Mouse (Mus musculus): ENCODE data around the gene Cd101. TPM values are rescaled to one million over a fixed set of nuclear protein-coding genes. Genes with fewer than 3 reads are reported as not detected.

Gene Cd101
- polyA plus RNA-seq, 1 experiment = 0.10 TPM

GRCm38 (mm10) chr3:100994252-100994651 is 35.1 kb downstream of the Cd101 start:
- Histone ChIP-seq H3K4me3 (replicated peaks; ENCODE audit: insufficient read depth, low read depth, low read length) (no peak overlapping the region), H3K27ac (ENCODE audit: insufficient read depth, low read length) (no peak overlapping the region), H3K4me1 (ENCODE audit: control insufficient read depth, insufficient read depth, low read length) (no peaks in the 10 kb centered on the region), H3K27me3 (ENCODE audit: control insufficient read depth, insufficient read depth, low read length) (no peaks in the 10 kb centered on the region)
- 80% methylated on average over 4 of the region's 4 CpGs for WGBS
- DNase-seq = no peak
- TF ChIP-seq CTCF (IDR thresholded peaks at IDR 0.05; ENCODE audit: borderline replicate concordance, insufficient read depth, low read depth, low read length) (no peak), POLR2A (IDR thresholded peaks at IDR 0.05; ENCODE audit: borderline replicate concordance, insufficient read depth, low read length) (no peak)

- no peaks in the 10 kb centered on the region for H3K4me1 ChIP-seq (ENCODE audit: control insufficient read depth, insufficient read depth, low read length)
- TF ChIP-seq CTCF (IDR thresholded peaks at IDR 0.05; ENCODE audit: borderline replicate concordance, insufficient read depth, low read depth, low read length) (no peak), POLR2A (IDR thresholded peaks at IDR 0.05; ENCODE audit: borderline replicate concordance, insufficient read depth, low read length) (no peak)
- H3K27me3 ChIP-seq (ENCODE audit: control insufficient read depth, insufficient read depth, low read length) = no peaks in the 10 kb centered on the region
- H3K27ac ChIP-seq (ENCODE audit: insufficient read depth, low read length) = no peak overlapping the region
- no peak for DNase-seq
- H3K4me3 ChIP-seq (replicated peaks; ENCODE audit: insufficient read depth, low read depth, low read length) = no peak overlapping the region
- WGBS = 86% methylated on average over 15 of the region's 15 CpGs
Observed at GRCm38 (mm10) chr3:100993718-100994117, 35.6 kb downstream of the Cd101 start.

GRCm38 (mm10) chr3:100993158-100993557 is 36.2 kb downstream of the Cd101 start:
- DNase-seq = no peak
- Histone ChIP-seq H3K4me3 (replicated peaks; ENCODE audit: insufficient read depth, low read depth, low read length) (no peak overlapping the region), H3K27ac (ENCODE audit: insufficient read depth, low read length) (no peak overlapping the region), H3K27me3 (ENCODE audit: control insufficient read depth, insufficient read depth, low read length) (no peaks in the 10 kb centered on the region), H3K4me1 (ENCODE audit: control insufficient read depth, insufficient read depth, low read length) (no peaks in the 10 kb centered on the region)
- WGBS = 84% methylated on average over 7 of the region's 7 CpGs
- TF ChIP-seq CTCF (IDR thresholded peaks at IDR 0.05; ENCODE audit: borderline replicate concordance, insufficient read depth, low read depth, low read length) = no peak
- no peak for TF ChIP-seq POLR2A (IDR thresholded peaks at IDR 0.05; ENCODE audit: borderline replicate concordance, insufficient read depth, low read length)

- DNase-seq = no peak
- Histone ChIP-seq H3K27me3 (ENCODE audit: control insufficient read depth, insufficient read depth, low read length) (no peaks in the 10 kb centered on the region), H3K4me3 (replicated peaks; ENCODE audit: insufficient read depth, low read depth, low read length) (no peak overlapping the region), H3K4me1 (ENCODE audit: control insufficient read depth, insufficient read depth, low read length) (no peaks in the 10 kb centered on the region), H3K27ac (ENCODE audit: insufficient read depth, low read length) (no peak overlapping the region)
- 58% methylated on average over 1 of the region's 1 CpGs for WGBS
- no peak for TF ChIP-seq CTCF (IDR thresholded peaks at IDR 0.05; ENCODE audit: borderline replicate concordance, insufficient read depth, low read depth, low read length)
- TF ChIP-seq POLR2A (IDR thresholded peaks at IDR 0.05; ENCODE audit: borderline replicate concordance, insufficient read depth, low read length) = no peak
Observed at GRCm38 (mm10) chr3:100990231-100990630, 39.1 kb downstream of the Cd101 start.

GRCm38 (mm10) chr3:100989417-100989816 is 39.9 kb downstream of the Cd101 start:
- DNase-seq = no peak
- 58% methylated on average over 12 of the region's 12 CpGs for WGBS
- TF ChIP-seq CTCF (IDR thresholded peaks at IDR 0.05; ENCODE audit: borderline replicate concordance, insufficient read depth, low read depth, low read length) (no peak), POLR2A (IDR thresholded peaks at IDR 0.05; ENCODE audit: borderline replicate concordance, insufficient read depth, low read length) (no peak)

GRCm38 (mm10) chr3:100979290-100979689 is 50.1 kb downstream of the Cd101 start:
- no peak for TF ChIP-seq POLR2A (IDR thresholded peaks at IDR 0.05; ENCODE audit: borderline replicate concordance, insufficient read depth, low read length)
- no peak for TF ChIP-seq CTCF (IDR thresholded peaks at IDR 0.05; ENCODE audit: borderline replicate concordance, insufficient read depth, low read depth, low read length)

More at GRCm38 (mm10) chr3:100989417-100989816, 39.9 kb downstream of the Cd101 start:
- H3K4me1 ChIP-seq (ENCODE audit: control insufficient read depth, insufficient read depth, low read length) = no peaks in the 10 kb centered on the region
- H3K27ac ChIP-seq (ENCODE audit: insufficient read depth, low read length) = no peak overlapping the region
- H3K4me3 ChIP-seq (replicated peaks; ENCODE audit: insufficient read depth, low read depth, low read length) = no peak overlapping the region
- no peaks in the 10 kb centered on the region for H3K27me3 ChIP-seq (ENCODE audit: control insufficient read depth, insufficient read depth, low read length)

GRCm38 (mm10) chr3:100973906-100974305 is 55.5 kb downstream of the Cd101 start:
- Histone ChIP-seq H3K4me1 (ENCODE audit: control insufficient read depth, insufficient read depth, low read length) (no peaks in the 10 kb centered on the region), H3K27ac (ENCODE audit: insufficient read depth, low read length) (no peak overlapping the region), H3K27me3 (ENCODE audit: control insufficient read depth, insufficient read depth, low read length) (no peaks in the 10 kb centered on the region), H3K4me3 (replicated peaks; ENCODE audit: insufficient read depth, low read depth, low read length) (no peak overlapping the region)
- DNase-seq = peak in 1 of 2 experiments; percentile 39
- 0% methylated on average over 1 of the region's 1 CpGs for WGBS
- TF ChIP-seq CTCF (IDR thresholded peaks at IDR 0.05; ENCODE audit: borderline replicate concordance, insufficient read depth, low read depth, low read length) (peak; percentile 26; the same call in 1 of the 2 replicates), POLR2A (IDR thresholded peaks at IDR 0.05; ENCODE audit: borderline replicate concordance, insufficient read depth, low read length) (no peak)

More at GRCm38 (mm10) chr3:100979290-100979689, 50.1 kb downstream of the Cd101 start:
- no peaks in the 10 kb centered on the region for H3K27me3 ChIP-seq (ENCODE audit: control insufficient read depth, insufficient read depth, low read length)
- H3K27ac ChIP-seq (ENCODE audit: insufficient read depth, low read length) = no peak overlapping the region
- no peak overlapping the region for H3K4me3 ChIP-seq (replicated peaks; ENCODE audit: insufficient read depth, low read depth, low read length)
- no peaks in the 10 kb centered on the region for H3K4me1 ChIP-seq (ENCODE audit: control insufficient read depth, insufficient read depth, low read length)
- DNase-seq = no peak
- 84% methylated on average over 8 of the region's 8 CpGs for WGBS

GRCm38 (mm10) chr3:100969176-100969917 is 60.0 kb downstream of the Cd101 start, which contains the start of gene Ttf2:
Ttf2 (minus strand) TSS chr3:100969663.
- under 1% methylated on average over 40 of the region's 40 CpGs for WGBS
- Histone ChIP-seq H3K4me3 (replicated peaks; ENCODE audit: insufficient read depth, low read depth, low read length) (peak within 1 kb of the TSS; percentile 63), H3K27ac (ENCODE audit: insufficient read depth, low read length) (no peak within 1 kb of the TSS), H3K4me1 (ENCODE audit: control insufficient read depth, insufficient read depth, low read length) (no peaks in the 10 kb centered on the region), H3K27me3 (ENCODE audit: control insufficient read depth, insufficient read depth, low read length) (no peaks in the 10 kb centered on the region)
- TF ChIP-seq POLR2A (IDR thresholded peaks at IDR 0.05; ENCODE audit: borderline replicate concordance, insufficient read depth, low read length) (no peak), CTCF (IDR thresholded peaks at IDR 0.05; ENCODE audit: borderline replicate concordance, insufficient read depth, low read depth, low read length) (no peak)
- DNase-seq = peak; percentile 86 to 92
